Mouse (Mus musculus) midbrain, embryonic 16.5 days (tissue): ENCODE measurements around the gene Ctdspl2. TPM values are rescaled to one million over a fixed set of nuclear protein-coding genes. Genes with fewer than 3 reads are reported as not detected.
"Not testable (repeated sequence)": the region's sequence is repeated elsewhere in the genome, so short reads cannot be mapped to it uniquely, and the experiment has no call there.

Source experiments
- ATAC-seq: fragments of 200-750 bp; cut with Nextera tagmentation; 2 replicates; pipeline ENCODE4 v1.8.0; 2017; ENCODE audit warnings: moderate TSS enrichment
- H3K27ac ChIP-seq: fragments of 300-500 bp; sonication (generic); 2 replicates; pipeline ENCODE4 v1.5.1; 2014; ENCODE audit warnings: mild to moderate bottlenecking, low read length, mixed read lengths
- H3K27me3 ChIP-seq: fragments of 300-500 bp; sonication (generic); 2 replicates; pipeline ENCODE4 v1.6.1; 2014; ENCODE audit warnings: low read depth, low read length, mixed read lengths; ENCODE audit not compliant: control insufficient read depth, insufficient read depth
- H3K36me3 ChIP-seq: fragments of 300-500 bp; sonication (generic); 2 replicates; pipeline ENCODE4 v1.6.1; 2014; ENCODE audit warnings: mild to moderate bottlenecking, low read length, moderate library complexity, mixed read lengths; ENCODE audit not compliant: control insufficient read depth, insufficient read depth
- H3K4me1 ChIP-seq: fragments of 300-500 bp; sonication (generic); 2 replicates; pipeline ENCODE4 v1.6.1; 2014; ENCODE audit warnings: mild to moderate bottlenecking, low read length, mixed read lengths; ENCODE audit not compliant: control insufficient read depth, insufficient read depth
- H3K4me2 ChIP-seq: fragments of 300-500 bp; sonication (generic); 2 replicates; pipeline ENCODE4 v1.6.1; 2014; ENCODE audit warnings: mild to moderate bottlenecking, low read length, mixed read lengths
- H3K4me3 ChIP-seq: fragments of 300-500 bp; sonication (generic); 2 replicates; pipeline ENCODE4 v1.5.1; 2014; ENCODE audit warnings: low read depth, mild to moderate bottlenecking, low read length, moderate library complexity, mixed read lengths
- H3K9ac ChIP-seq: fragments of 300-500 bp; sonication (generic); 2 replicates; pipeline ENCODE4 v1.6.1; 2014; ENCODE audit warnings: low read depth, low read length, mixed read lengths
- H3K9me3 ChIP-seq: fragments of 300-500 bp; sonication (generic); replicated peaks from 2 replicates; pipeline ENCODE4 v1.6.1; 2014; ENCODE audit warnings: mild to moderate bottlenecking, low read length, mixed read lengths; ENCODE audit not compliant: control insufficient read depth, poor library complexity, severe bottlenecking
- WGBS: fragments of 180-500 bp; shearing (Covaris S2); extraction: QIAGEN DNeasy Blood & Tissue Kit; methylation state at CpG from one replicate; pipeline ENCODE4 v1.1.7; 2014; 5-methylcytosine and 5-hydroxymethylcytosine counted together
- polyA plus RNA-seq: library from polyadenylated mRNA; unstranded; fragments of >200 nt; fragmentation: Nextera tagmentation; extraction: Ambion mirVana; gene quantifications from 2 replicates; pipeline ENCODE4 v1.2.1, GENCODE M21; 2015

Ctdspl2 gene
- 33.8 and 36.3 TPM in 2 replicates for polyA plus RNA-seq

DNA sequence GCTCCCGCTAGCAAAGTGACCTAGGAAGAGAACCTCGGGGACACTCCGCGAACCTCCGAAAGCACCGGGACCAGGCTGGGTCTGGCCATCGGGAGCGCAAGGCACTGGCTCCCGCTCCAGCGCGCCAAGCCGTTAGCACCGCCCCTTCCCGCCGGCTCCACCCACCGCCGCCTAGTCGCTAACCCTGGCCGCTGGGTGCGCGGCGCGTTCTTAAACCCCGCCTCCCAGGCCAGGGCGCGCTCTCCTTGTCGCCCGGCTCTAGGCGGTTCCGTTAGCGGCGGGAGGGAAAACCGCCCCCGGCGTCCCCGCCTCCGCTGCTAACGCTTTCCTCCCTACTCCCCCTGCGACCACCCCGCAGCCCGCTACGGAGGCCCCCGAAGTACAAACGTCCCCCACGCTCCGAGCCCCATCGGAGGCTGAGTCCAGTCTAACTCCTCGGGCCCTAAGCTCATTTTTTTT is at the start of gene Ctdspl2, which contains the start of gene Mageb3:
TSS of gene Ctdspl2 (plus strand) at position 237 of the 459 bp plus-strand sequence.
TSS of gene Mageb3 (minus strand) at position 328 of the 459 bp plus-strand sequence.
- Histone ChIP-seq H3K4me2 (peak within 1 kb of the TSS; percentile 86), H3K36me3 (no peaks in the 10 kb centered on the region), H3K27me3 (no peaks in the 10 kb centered on the region), H3K9me3 (no peaks in the 10 kb centered on the region), H3K4me1 (peaks cover 19% of the 10 kb centered on the region), H3K4me3 (peak within 1 kb of the TSS; percentile 97), H3K27ac (peak within 1 kb of the TSS; percentile 84), H3K9ac (peak within 1 kb of the TSS; percentile 90)
- ATAC-seq, result peak; percentile 96
- WGBS, result under 1% methylated on average over 48 of the region's 48 CpGs

DNA sequence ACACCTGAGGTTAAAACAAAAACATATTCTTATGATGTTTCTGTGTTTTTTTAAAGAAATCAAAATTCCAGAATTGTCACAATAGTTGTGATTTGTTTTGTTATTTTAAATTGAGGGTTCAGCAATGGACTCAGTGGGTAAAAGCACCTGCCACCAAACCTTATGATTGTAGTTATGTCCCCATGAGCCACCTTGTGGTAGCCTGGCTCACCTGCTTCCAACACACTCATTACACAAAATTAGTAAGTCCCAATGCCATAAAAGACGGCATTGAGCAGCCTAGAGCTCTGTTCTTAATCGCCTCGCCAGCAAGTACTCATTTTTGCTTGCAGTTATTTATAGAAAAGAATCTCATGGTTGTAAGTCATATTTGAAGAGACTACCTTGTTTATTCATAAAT is 45.8 kb upstream of the Ctdspl2 start:
- H3K36me3 ChIP-seq, result peaks cover 18% of the 10 kb centered on the region
- no peak overlapping the region for H3K4me3 ChIP-seq
- 88% methylated on average over 3 of the region's 3 CpGs for WGBS

DNA sequence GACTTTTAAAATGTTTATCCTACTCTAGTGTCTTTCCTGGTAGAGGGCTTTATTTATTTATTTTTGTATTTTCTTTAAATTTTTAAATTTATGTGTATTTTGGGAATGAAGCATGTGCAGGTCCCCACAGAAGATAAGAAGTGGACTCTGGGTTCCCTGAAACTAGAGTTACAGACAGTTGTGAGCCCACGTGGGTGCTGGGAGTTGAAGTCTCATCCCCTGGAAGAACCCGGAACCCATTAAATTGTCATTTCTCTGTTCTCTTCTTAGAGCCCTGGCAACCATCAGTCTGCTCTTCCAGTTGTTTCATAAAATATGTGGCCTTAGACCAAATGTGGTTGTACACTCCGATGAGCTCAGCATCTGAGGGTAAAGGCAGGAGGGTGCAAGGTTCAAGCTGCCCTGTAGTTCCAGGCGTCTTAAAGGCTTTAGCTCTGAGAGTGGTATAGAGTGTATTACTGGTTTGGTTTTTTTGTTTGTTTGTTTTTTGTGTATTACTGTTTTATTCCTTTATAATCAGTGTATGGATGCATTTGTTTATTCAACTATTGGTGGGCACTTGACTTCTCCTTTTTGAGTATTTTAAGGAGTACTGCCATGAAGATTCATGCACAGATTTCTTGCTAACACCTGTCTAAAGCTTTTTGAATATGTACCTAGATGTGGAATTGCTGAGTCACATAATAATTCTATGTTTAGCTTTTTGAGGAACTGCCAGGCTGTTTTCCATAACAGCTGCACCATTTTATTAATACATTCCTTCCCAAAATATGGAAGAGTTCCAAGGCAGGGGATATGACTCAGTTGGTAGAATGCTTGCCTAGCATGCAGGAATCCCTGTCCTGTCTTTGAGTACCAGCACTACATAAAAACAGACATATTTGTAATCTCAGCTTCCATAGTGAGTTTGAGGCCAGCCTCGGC is 39.5 kb upstream of the Ctdspl2 start:
- Histone ChIP-seq H3K4me3 (no peak overlapping the region), H3K27ac (no peak overlapping the region), H3K4me2 (no peak overlapping the region), H3K9me3 (no peaks in the 10 kb centered on the region), H3K36me3 (peaks cover 7% of the 10 kb centered on the region), H3K9ac (no peak overlapping the region), H3K4me1 (no peaks in the 10 kb centered on the region), H3K27me3 (no peaks in the 10 kb centered on the region)
- WGBS, result 89% methylated on average over 5 of the region's 5 CpGs
- no peak for ATAC-seq

More for the DNA sequence above, 45.8 kb upstream of the Ctdspl2 start:
- Histone ChIP-seq H3K27ac (no peak overlapping the region), H3K9ac (no peak overlapping the region), H3K4me2 (no peak overlapping the region), H3K27me3 (no peaks in the 10 kb centered on the region), H3K4me1 (no peaks in the 10 kb centered on the region), H3K9me3 (no peaks in the 10 kb centered on the region)
- no peak for ATAC-seq

- not testable (repeated sequence) for H3K27ac ChIP-seq, H3K9me3 ChIP-seq, H3K36me3 ChIP-seq, H3K4me1 ChIP-seq, H3K27me3 ChIP-seq, H3K9ac ChIP-seq, ATAC-seq, H3K4me3 ChIP-seq, H3K4me2 ChIP-seq
- 84% methylated on average over 2 of the region's 2 CpGs for WGBS
These were observed 18.2 kb upstream of the Ctdspl2 start for GRCm38 (mm10) chr2:121937624-121938023.

DNA sequence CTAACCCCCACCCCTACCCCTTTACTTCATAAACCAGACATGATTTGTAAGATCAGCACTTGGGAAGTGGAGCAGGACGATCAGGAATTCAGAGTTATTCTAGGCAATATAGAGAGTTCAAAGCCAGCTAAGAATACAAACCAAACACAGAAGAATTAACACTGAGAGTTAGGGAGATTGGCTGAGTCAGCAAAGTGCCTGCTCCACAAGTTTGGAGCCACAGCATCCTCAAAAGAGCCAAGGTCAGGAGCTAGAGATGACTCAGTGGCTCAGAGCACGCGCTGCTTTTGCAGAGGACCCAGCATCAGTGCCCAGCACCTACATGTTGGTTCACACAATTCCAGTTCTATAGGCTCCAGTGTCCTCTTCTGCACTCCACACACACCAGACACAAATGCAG is 12.4 kb upstream of the Ctdspl2 start:
- Histone ChIP-seq H3K36me3 (no peaks in the 10 kb centered on the region), H3K4me2 (no peak overlapping the region), H3K9me3 (no peaks in the 10 kb centered on the region), H3K9ac (no peak overlapping the region), H3K27ac (no peak overlapping the region), H3K4me3 (no peak overlapping the region), H3K27me3 (no peaks in the 10 kb centered on the region), H3K4me1 (no peaks in the 10 kb centered on the region)
- 73% methylated on average over 3 of the region's 3 CpGs for WGBS
- no peak for ATAC-seq

DNA sequence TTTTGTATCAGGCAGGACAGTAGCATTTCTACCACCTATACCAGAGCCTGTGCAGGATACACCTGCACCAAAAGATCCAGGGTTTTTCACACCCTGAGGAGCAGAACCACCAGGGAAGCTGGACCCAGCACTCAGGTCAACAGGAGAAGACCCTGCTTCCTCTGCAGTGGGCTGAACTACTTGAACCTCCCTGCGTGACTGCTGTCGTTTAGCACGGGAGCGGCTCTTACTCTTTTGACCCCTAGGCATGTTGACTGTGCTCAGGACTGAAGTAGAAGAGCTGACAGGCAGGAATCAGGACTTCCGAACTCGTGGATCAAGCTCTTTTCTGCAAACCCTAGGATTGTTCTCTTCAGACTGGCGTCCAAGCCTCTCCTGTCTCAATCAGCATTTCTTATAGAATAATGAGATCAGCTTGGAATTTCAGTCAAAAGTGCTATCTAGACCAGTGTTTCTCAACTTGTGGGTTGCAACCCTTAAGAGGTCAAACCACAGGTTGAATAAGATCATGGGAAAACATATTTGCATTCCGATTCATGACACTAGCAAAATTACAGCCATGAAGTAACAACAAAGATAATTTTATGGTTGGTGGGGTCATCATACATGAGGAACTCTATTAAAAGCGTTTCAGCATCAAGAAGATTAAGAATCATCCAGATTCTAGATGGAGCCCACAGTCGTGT is 687 bp upstream of the Ctdspl2 start:
- no peaks in the 10 kb centered on the region for H3K36me3 ChIP-seq
- peak overlapping the region; percentile 90 for H3K9ac ChIP-seq
- H3K27me3 ChIP-seq, result no peaks in the 10 kb centered on the region
- peak overlapping the region; percentile 61 for H3K4me2 ChIP-seq
- no peaks in the 10 kb centered on the region for H3K9me3 ChIP-seq
- ATAC-seq, result no peak
- peak overlapping the region; percentile 97 for H3K4me3 ChIP-seq
- H3K27ac ChIP-seq, result peak overlapping the region; percentile 84
- 16% methylated on average over 10 of the region's 10 CpGs for WGBS
- peaks cover 19% of the 10 kb centered on the region for H3K4me1 ChIP-seq

DNA sequence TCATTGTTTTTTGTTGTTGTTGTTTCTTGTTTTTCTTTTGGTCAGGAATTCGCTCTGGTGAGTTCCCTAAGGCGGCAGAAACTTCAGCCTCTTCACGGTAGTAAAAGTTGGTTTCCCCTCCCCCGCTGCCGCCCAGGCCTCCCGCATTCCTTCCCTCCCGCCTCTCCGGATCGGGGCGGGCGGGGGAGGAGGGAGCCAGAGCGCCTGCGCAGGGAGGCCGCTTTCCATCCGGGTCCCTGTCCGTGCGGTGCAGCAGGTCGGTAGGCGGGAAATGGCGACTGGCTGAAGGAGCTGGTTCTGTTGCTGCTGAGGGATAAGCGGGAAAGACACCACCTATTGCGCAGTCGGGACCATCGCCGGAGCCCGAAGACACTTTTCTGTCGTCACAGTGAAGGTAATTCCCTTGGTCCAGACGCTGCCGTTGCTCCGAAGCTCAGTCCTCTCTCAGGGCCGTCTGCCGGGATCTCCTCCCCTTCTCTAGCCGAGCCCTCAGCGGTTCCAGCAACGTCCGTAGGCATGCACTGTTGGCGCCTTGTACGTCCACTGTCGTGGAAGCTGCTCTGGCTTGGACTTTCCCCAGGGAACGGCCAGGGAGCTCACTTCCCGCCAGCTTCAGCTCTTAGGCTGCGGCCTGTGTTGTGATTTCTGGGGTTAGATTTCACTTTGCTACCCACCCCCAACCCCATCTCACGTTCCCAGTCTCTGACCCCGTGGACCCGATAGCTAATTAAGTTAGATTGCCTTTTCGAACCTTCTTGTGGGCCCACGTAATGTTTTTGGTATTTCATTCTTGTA is 620 bp downstream of the Ctdspl2 start:
- H3K4me2 ChIP-seq, result peak overlapping the region; percentile 86
- peaks cover 19% of the 10 kb centered on the region for H3K4me1 ChIP-seq
- under 1% methylated on average over 47 of the region's 47 CpGs for WGBS
- no peaks in the 10 kb centered on the region for H3K27me3 ChIP-seq
- peak overlapping the region; percentile 97 for H3K4me3 ChIP-seq
- H3K27ac ChIP-seq, result peak overlapping the region; percentile 84
- H3K9me3 ChIP-seq, result no peaks in the 10 kb centered on the region
- H3K9ac ChIP-seq, result peak overlapping the region; percentile 90
- ATAC-seq, result peak; percentile 95
- no peaks in the 10 kb centered on the region for H3K36me3 ChIP-seq

DNA sequence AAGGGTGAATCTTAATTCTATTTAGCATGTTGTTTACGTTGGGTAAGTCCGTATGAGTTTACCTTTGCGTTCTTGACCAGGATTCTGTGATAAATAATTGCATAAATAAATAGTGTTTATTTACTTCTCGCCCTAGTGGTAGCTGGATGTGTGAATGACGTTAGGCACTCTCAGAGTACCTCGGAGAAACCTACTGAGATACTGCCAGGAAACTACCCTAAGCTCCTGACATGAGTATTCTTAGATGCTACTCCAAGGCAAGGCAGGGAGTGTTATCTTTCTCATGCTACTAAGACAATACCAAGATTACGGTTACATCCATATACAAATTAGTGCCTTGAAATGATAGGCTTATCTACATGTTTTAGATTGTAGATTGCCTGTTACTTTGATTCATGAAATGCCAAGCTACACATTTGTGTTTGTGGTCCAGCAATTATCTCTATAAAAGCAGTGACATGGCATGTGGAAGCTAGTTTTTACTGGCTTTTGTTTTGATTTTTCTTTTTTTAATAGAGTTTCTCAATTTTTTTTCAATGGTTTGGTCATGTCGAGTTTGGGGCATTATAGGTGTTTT is 1.5 kb downstream of the Ctdspl2 start:
- no peak for ATAC-seq
- H3K9me3 ChIP-seq, result no peaks in the 10 kb centered on the region
- peak overlapping the region; percentile 86 for H3K4me2 ChIP-seq
- 15% methylated on average over 8 of the region's 8 CpGs for WGBS
- peaks cover 19% of the 10 kb centered on the region for H3K4me1 ChIP-seq
- peak overlapping the region; percentile 97 for H3K4me3 ChIP-seq
- H3K36me3 ChIP-seq, result no peaks in the 10 kb centered on the region
- no peak overlapping the region for H3K27ac ChIP-seq
- H3K27me3 ChIP-seq, result no peaks in the 10 kb centered on the region
- peak overlapping the region; percentile 90 for H3K9ac ChIP-seq
